Mouse (Mus musculus) midbrain, postnatal 0 days (tissue): Measurements from ENCODE around the gene Wdr25. TPM values are rescaled to one million over a fixed set of nuclear protein-coding genes. Genes with fewer than 3 reads are reported as not detected.

Experiments used
- ATAC-seq: fragments of 200-750 bp; cut with Nextera tagmentation; 2 replicates; pipeline ENCODE4 v1.8.0; 2017; ENCODE audit warnings: moderate number of reproducible peaks, mild to moderate bottlenecking, moderate TSS enrichment, moderate library complexity; ENCODE audit not compliant: low FRiP score
- DNase-seq: peaks from one replicate; pipeline ENCODE4 v3.0.0-alpha.2; 2015; ENCODE audit warnings: low spot score
- H3K27ac ChIP-seq: fragments of 300-500 bp; sonication (generic); 2 replicates; pipeline ENCODE4 v1.5.1; 2014; ENCODE audit warnings: low read depth, mild to moderate bottlenecking, low read length, mixed read lengths
- H3K27me3 ChIP-seq: fragments of 300-500 bp; sonication (generic); 2 replicates; pipeline ENCODE4 v1.6.1; 2014; ENCODE audit warnings: low read length, control low read depth, mixed read lengths; ENCODE audit not compliant: insufficient read depth
- H3K36me3 ChIP-seq: fragments of 300-500 bp; sonication (generic); 2 replicates; pipeline ENCODE4 v1.6.1; 2014; ENCODE audit warnings: low read length, control low read depth, mixed read lengths; ENCODE audit not compliant: insufficient read depth
- H3K4me1 ChIP-seq: fragments of 300-500 bp; sonication (generic); 2 replicates; pipeline ENCODE4 v1.6.1; 2014; ENCODE audit warnings: mild to moderate bottlenecking, control low read depth, antibody characterized with exemption, low read length, mixed read lengths; ENCODE audit not compliant: insufficient read depth
- H3K4me2 ChIP-seq: fragments of 300-500 bp; sonication (generic); 2 replicates; pipeline ENCODE4 v1.6.1; 2014; ENCODE audit warnings: low read depth, mild to moderate bottlenecking, low read length, mixed read lengths; ENCODE audit not compliant: poor library complexity, severe bottlenecking
- H3K4me3 ChIP-seq: fragments of 300-500 bp; sonication (generic); 2 replicates; pipeline ENCODE4 v1.5.1; 2014; ENCODE audit warnings: low read depth, mild to moderate bottlenecking, low read length, moderate library complexity
- H3K9ac ChIP-seq: fragments of 300-500 bp; sonication (generic); replicated peaks from 2 replicates; pipeline ENCODE4 v1.6.1; 2014; ENCODE audit warnings: mild to moderate bottlenecking, low read length, moderate library complexity, mixed read lengths; ENCODE audit not compliant: poor library complexity, severe bottlenecking
- H3K9me3 ChIP-seq: fragments of 300-500 bp; sonication (generic); 2 replicates; pipeline ENCODE4 v1.6.1; 2016; ENCODE audit warnings: low read length, control low read depth
- CTCF ChIP-seq: IDR thresholded peaks from 2 replicates; pipeline ENCODE4 v1.5.1; 2016; ENCODE audit warnings: antibody characterized with exemption, mild to moderate bottlenecking
- WGBS: fragments of 180-500 bp; shearing (Covaris S2); extraction: QIAGEN DNeasy Blood & Tissue Kit; methylation state at CpG from one replicate; pipeline ENCODE4 v1.1.7; 2014; 5-methylcytosine and 5-hydroxymethylcytosine counted together
- polyA plus RNA-seq: library from polyadenylated mRNA; unstranded; fragments of >200 nt; fragmentation: Nextera tagmentation; extraction: Ambion mirVana; gene quantifications from 2 replicates; pipeline ENCODE4 v1.2.1, GENCODE M21; 2015
- total RNA-seq: library from RNA; depleted of rRNA; stranded (reverse); fragments of >200 nt; gene quantifications from 2 replicates; pipeline ENCODE4 v1.2.3, GENCODE M21; 2014

Wdr25 gene
- total and polyA plus RNA-seq, 2 experiments from 2014 or later, result 5.1 to 6.5 TPM

GRCm38 (mm10) chr12:108934231-108934630 lies 40.8 kb downstream of the Wdr25 start:
- WGBS, result 69% methylated on average over 6 of the region's 6 CpGs
- no peaks in the 10 kb centered on the region for H3K27me3 ChIP-seq

GRCm38 (mm10) chr12:108936834-108937233 lies 43.4 kb downstream of the Wdr25 start:
- Histone ChIP-seq H3K27ac (no peak overlapping the region), H3K4me3 (no peak overlapping the region), H3K36me3 (no peaks in the 10 kb centered on the region), H3K27me3 (no peaks in the 10 kb centered on the region), H3K9me3 (no peaks in the 10 kb centered on the region), H3K9ac (no peak overlapping the region), H3K4me1 (no peaks in the 10 kb centered on the region), H3K4me2 (no peak overlapping the region)
- TF ChIP-seq CTCF, result no peak
- no peak for ATAC-seq
- no peak for DNase-seq
- WGBS, result 48% methylated on average over 6 of the region's 6 CpGs

More at GRCm38 (mm10) chr12:108934231-108934630, 40.8 kb downstream of the Wdr25 start:
- no peak for TF ChIP-seq CTCF
- ATAC-seq (no peak), DNase-seq (no peak)
- H3K27ac ChIP-seq, result no peak overlapping the region
- H3K36me3 ChIP-seq, result no peaks in the 10 kb centered on the region
- H3K9me3 ChIP-seq, result no peaks in the 10 kb centered on the region
- H3K4me2 ChIP-seq, result no peak overlapping the region
- no peak overlapping the region for H3K4me3 ChIP-seq
- no peak overlapping the region for H3K9ac ChIP-seq
- no peaks in the 10 kb centered on the region for H3K4me1 ChIP-seq

- Histone ChIP-seq H3K27me3 (no peaks in the 10 kb centered on the region), H3K4me2 (no peak overlapping the region), H3K36me3 (no peaks in the 10 kb centered on the region), H3K4me3 (no peak overlapping the region), H3K4me1 (no peaks in the 10 kb centered on the region), H3K9ac (no peak overlapping the region), H3K9me3 (no peaks in the 10 kb centered on the region), H3K27ac (no peak overlapping the region)
- DNase-seq (no peak), ATAC-seq (no peak)
- 95% methylated on average over 4 of the region's 4 CpGs for WGBS
- no peak for TF ChIP-seq CTCF
Measured at GRCm38 (mm10) chr12:108937506-108937905, 44.1 kb downstream of the Wdr25 start.

GRCm38 (mm10) chr12:108938844-108939243 lies 45.4 kb downstream of the Wdr25 start:
- Histone ChIP-seq H3K27me3 (no peaks in the 10 kb centered on the region), H3K4me2 (no peak overlapping the region), H3K27ac (no peak overlapping the region), H3K9ac (no peak overlapping the region), H3K36me3 (no peaks in the 10 kb centered on the region), H3K9me3 (no peaks in the 10 kb centered on the region), H3K4me1 (0 out of 2 replicates have a peak, but pooled peaks cover 4% of the 10 kb centered on the region), H3K4me3 (no peak overlapping the region)
- DNase-seq, result no peak
- no peak for TF ChIP-seq CTCF
- no peak for ATAC-seq
- WGBS, result 87% methylated on average over 5 of the region's 5 CpGs

GRCm38 (mm10) chr12:108939317-108939716 lies 45.9 kb downstream of the Wdr25 start:
- no peak for DNase-seq
- Histone ChIP-seq H3K9me3 (no peaks in the 10 kb centered on the region), H3K4me1 (0 out of 2 replicates have a peak, but pooled peaks cover 4% of the 10 kb centered on the region), H3K4me3 (no peak overlapping the region), H3K27me3 (no peaks in the 10 kb centered on the region), H3K9ac (no peak overlapping the region), H3K36me3 (no peaks in the 10 kb centered on the region), H3K27ac (no peak overlapping the region), H3K4me2 (no peak overlapping the region)
- no peak for ATAC-seq
- 58% methylated on average over 9 of the region's 9 CpGs for WGBS
- no peak for TF ChIP-seq CTCF

- Histone ChIP-seq H3K9ac (no peak overlapping the region), H3K27me3 (no peaks in the 10 kb centered on the region), H3K36me3 (no peaks in the 10 kb centered on the region), H3K4me3 (no peak overlapping the region), H3K4me1 (0 out of 2 replicates have a peak, but pooled peaks cover 4% of the 10 kb centered on the region), H3K4me2 (no peak overlapping the region), H3K9me3 (no peaks in the 10 kb centered on the region), H3K27ac (no peak overlapping the region)
- 53% methylated on average over 1 of the region's 1 CpGs for WGBS
- DNase-seq (no peak), ATAC-seq (no peak)
- TF ChIP-seq CTCF, result no peak
Measured at GRCm38 (mm10) chr12:108940255-108940654, 46.8 kb downstream of the Wdr25 start.
